Mouse (Mus musculus) cerebellum, adult 2 months (tissue): ENCODE results near the gene Rnase13.

Experiments
- CTCF ChIP-seq: fragments of 200-500 bp; IDR thresholded peaks from 2 replicates; pipeline ENCODE4 v1.5.1; 2011; ENCODE audit warnings: low read depth, mild to moderate bottlenecking, control low read depth, low read length, moderate library complexity, borderline replicate concordance; ENCODE audit not compliant: insufficient read depth
- POLR2A ChIP-seq: fragments of 200-500 bp; IDR thresholded peaks from 2 replicates; pipeline ENCODE4 v1.6.1; 2011; ENCODE audit warnings: low read length, control low read depth, borderline replicate concordance; ENCODE audit not compliant: insufficient read depth

DNA sequence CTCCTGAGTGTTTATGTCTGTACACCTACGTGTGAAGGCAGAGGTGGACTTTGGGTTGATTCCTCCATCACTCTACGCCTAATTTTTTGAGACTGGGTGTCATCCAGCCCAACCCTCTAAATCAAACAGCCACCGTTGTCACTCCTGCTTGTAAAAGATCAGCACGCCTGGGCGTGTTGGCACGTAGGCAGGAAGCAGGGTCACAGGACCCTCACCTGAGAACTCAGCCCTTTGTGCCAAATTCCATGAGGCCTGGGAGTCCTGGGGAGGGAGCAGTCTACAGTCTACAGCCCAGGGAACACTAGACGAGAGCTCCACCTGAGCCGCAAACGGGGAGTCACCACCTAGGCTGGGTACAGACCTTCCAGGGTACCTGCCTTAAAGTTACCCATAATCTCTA is 18.8 kb downstream of the Rnase13 start:
- TF ChIP-seq POLR2A (no peak), CTCF (no peak)
